Mouse (Mus musculus): Measurements from ENCODE around the gene Usp12.

The Usp12 gene

DNA sequence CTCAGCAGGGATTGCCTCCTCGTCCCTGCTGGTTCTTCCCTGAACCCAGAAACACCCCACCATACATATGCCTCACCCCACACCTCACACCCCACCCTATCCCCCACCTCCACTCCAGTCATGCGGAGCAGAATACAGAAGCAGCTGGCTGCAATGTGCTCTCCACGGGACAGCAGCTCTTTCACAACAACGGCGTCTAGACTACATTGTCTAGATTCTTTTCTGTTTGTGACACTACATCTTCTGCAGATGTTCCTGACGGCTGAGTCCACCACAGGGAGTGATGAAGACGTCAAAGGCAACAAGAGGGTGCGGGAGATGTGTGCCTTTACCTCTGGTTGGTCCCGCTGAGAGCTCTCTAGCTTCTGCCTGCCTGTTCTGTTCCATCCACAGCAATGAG lies 3.2 kb upstream of the Usp12 start:
- DNase-seq (ENCODE audit: low spot score in 2 of 2): no peak

DNA sequence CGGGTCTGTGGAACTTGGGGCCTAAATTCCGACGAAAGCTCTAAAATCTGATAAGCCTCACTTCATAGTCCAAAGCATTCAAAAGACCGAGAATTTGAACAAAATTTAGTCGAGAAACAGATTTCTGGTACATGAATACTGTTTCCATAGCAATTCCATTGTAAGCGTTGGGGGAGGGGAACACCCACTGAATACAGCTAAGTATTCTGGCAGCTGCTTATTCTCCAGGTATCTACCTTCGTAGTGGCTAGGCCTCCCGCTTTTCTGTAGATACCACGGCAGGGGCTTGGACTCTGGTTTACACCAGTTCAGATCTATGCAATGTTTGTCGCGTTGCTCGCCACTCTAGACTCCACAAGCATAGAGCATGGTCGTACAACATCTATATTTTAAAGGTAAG lies 922 bp upstream of the Usp12 start:
- peak in 1 of 2 experiments; percentile 48 for DNase-seq (ENCODE audit: low spot score in 2 of 2)

DNA sequence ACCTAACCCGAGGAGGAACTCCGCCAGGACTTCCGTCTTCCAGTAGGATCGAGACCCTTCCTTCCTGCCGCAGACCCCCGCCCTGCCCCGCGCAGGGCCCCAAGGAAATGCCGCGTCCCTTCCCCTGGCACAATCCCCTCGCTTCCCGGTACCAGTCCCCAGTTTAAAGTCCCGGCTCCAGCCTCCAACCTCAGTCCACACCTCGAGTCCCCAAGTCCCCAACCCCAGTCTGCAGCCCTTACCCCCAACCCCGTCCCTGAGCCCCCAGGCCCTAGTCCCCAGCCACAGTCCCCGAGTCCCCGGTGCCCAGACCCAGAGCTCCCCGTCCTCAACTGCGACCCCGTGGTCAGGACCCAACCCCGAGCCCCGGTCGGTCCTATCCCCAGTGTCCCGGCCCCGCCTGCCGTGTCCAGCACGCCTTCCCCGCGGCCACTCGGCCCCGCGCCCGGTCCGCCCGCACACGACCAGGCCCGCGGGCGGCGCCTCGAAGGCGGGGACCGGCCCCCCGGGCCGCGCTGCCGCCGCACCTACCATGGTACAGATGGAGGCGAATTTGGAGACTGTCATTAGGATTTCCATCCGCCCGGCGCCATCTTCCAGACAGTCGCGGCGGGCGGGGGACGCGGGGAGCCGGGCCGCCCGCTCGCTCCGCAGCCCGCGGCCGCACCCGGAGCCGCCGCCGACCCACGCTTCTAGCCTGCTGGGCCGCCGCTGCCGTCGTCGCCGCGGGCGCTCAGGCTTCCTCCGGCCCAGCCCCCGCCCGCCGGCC lies 538 bp downstream of the Usp12 start:
- DNase-seq (ENCODE audit: low spot score in 2 of 2): no peak

DNA sequence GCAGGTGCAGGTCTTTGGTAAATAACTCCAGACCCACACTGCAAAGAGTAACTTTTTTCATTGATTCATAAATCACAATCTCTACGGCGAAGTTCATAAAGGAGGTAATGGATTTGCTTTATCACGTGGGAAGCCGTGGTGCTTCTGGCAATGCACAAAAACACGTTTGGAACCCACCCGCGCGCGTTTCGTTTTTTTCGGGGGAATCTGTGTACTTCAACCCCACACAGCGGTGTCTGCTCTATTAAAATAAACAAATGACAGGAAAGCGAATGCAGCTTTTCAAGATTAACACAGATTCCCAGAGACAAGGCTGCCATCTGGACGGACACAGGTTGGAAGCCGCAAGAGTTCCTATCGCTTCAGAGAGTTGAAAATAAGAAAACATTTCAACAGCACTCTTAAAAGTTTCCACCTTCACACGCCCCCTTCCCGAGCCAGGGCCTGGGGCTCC lies 1.1 kb downstream of the Usp12 start:
- DNase-seq (ENCODE audit: low spot score in 2 of 2): peak in 1 of 2 experiments; percentile 40

DNA sequence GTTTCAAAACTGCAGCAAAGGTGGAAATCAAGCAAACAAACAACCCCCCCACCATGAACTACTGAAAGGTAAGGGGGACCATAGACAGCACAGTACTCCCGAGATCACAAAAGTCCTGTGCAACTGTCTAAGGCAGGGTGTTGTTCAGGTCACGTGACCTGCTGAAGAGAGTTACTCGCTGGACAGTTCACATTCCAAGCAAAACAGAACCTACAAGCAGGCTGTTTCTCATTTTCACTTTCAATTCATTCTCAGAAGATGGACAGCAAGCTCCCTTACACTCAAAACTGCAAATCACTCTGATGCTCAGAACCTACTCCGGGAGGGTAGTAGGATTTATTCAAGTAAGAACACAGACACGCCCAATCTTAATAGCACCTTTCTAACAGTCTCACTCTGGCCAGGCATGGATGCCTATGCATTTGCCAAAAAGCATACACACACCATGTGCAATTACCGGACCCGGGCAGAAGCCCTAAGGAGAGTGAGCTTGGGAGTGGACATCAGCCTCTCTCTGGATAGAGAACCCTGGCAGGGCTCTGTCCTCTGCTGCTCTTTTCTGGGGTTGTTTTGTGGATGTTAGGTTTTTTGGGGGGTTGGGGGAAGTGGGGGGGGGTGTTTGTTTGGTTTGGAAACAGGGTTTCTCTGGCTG lies 2.5 kb downstream of the Usp12 start:
- no peak for DNase-seq (ENCODE audit: low spot score in 2 of 2)

DNA sequence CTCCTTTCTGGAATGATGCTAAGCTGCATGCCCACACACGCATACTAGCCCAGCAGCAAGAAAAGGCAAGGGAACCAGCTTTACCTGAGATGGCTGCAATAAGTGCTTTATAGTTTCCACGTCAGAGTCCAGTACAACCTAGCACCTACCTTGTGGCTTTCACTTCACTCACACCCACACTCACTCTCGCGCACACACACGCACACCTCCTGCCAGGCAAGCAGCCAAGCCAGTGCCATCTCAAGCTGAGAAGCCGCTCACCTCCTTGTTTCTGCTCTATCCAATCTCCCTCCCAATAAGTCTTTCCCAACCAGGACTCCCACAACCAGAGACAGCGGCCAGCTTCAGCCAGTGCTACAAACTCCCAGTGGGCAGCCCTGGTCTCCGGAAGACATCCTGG lies 3.9 kb downstream of the Usp12 start:
- peak; percentile 37 to 43 for DNase-seq (ENCODE audit: low spot score in 2 of 2)

DNA sequence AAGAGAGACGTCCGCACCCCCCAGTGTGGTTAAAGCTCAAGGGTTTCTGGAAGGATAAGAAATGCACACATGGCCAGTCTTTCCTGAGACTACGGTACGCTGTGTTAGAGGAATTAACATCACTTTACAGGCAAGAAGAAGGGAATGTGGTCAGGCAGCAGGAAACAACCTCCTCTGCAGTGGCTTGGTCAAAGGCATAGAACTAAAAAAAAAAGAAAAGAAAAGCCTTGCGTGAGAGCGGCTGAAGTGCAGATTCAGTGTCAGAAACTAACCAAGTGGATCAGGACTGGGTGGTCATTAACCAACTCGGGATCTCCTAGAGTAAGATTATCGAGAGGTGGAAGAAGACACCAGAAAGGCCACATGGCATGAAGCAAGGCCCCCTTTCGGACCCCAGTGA lies 5.4 kb downstream of the Usp12 start:
- no peak for DNase-seq (ENCODE audit: low spot score in 2 of 2)

DNA sequence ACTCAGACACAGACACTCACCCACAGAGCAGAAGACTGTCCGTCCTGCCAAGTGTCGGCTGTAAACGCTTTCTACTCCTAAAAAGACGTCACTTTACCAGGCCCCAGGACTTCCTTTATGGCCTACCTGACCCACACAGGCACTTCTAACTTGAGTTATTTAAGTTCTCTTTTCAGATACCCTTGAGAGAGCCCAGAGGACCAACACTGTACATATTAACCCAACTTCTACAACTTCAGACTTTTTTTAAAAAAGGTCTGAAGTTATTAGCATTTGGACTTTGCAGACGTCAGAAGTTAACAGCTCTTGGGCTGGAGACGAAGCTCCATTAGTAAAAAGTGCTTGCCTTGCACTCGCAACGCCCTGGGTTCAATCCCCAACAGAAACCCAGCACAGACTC lies 8.7 kb downstream of the Usp12 start:
- DNase-seq (ENCODE audit: low spot score in 2 of 2): no peak

DNA sequence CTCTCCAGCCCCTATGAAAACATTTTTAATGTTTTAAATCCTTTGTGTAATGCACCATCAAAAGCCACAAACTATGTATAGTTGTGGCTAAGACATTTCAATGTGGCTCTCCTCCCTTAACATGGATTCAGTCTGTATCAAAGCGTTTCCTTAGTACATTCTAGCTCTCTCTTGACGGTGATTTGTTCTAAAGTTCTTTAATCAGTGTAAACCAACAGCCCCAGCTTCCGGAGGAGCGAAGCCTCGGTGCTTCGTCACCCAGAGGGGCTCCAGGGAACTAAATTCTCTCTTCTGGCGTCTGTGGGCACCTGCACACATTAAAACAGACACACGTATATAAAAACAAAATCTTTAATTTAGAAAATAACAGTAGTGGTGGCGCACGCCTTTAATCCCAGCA lies 10.9 kb downstream of the Usp12 start:
- no peak for DNase-seq (ENCODE audit: low spot score in 2 of 2)

DNA sequence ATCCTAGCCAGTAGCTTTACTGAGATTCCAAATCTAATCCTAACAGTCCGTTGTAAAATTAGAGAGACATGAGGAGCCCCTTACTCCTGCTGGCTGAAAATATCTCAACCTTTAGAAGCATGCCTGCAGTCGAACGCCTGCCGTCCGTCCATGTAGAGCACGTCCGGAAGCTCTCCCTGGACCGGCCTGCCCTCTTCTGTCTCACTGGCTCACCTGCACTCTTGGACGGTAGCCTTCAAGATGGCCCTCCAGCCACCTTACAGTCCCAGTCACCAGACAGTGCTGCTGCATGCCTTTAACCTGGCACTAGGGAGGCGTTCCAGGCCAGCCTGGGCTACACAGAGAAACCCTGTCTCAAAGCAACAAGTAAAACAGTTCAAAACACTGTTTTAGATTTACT lies 11.5 kb downstream of the Usp12 start:
- no peak for DNase-seq (ENCODE audit: low spot score in 2 of 2)

DNA sequence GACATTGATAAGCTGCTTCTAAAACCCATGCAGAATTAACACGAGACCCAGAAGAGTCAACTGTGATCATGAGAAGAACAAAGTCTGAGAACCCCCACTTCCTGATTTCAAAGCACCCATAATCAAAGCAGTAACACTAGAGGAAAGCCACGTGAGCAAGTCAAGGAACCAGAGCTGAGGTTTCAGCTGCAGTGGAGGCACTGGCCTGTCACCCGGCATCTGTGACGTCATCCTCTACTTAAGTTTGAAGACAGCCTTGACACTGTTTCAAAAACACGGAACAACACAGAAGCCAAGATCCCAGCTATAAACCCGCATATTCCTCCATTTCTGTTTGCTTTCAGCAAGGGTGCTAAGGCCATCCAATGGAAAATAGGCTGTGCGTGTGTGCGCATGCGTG lies 13.1 kb downstream of the Usp12 start:
- DNase-seq (ENCODE audit: low spot score in 2 of 2): no peak

DNA sequence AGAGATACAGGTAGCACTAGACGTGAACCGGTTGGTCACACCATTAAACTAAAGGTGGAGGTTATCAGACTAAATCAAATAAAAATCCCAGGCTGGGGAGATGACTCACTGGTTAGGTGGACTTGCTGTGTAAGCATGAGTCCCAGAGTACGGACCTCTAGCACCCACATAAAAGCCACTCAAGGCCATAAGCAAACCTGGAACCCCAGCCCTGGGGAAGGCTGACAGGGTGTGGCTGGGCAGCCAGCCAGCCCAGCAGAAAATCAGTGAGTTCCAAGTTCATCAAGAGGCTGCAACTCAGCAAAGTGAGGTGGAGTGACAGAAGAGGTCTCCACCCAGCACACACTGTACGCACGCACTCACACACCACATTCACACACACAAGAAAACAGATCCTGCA lies 14.9 kb downstream of the Usp12 start:
- no peak for DNase-seq (ENCODE audit: low spot score in 2 of 2)

DNA sequence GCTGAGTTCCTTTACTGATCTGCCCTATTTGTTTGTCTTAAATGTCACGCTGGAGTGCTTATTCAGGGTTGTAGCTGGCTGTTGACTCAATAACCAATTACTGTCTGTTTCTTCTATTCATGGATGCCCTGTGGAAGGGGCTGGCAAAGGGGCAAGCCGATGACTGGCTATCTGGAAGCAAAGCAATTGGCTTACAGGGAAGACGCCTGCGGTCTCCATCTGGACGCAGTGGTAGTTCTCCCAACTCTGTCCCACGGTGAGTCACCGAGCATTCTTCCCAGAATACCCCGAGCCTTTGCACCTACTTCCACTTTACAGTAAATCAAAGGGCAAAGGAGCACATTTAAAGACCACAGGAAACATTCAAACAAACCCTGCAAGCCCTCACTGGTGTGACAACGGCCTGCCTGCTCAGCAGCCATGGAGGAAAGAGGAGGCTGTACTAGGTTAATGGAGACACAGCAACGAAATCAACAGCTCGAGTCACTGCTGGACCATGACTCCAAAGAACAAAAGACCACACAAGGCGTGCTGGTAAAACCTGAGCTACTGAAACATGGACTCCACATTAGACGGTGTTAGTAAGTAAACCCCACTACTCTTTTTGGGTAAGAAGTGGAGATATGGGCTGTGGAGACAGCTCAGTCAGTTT lies 17.7 kb downstream of the Usp12 start:
- peak; percentile 20 to 37 for DNase-seq (ENCODE audit: low spot score in 2 of 2)

DNA sequence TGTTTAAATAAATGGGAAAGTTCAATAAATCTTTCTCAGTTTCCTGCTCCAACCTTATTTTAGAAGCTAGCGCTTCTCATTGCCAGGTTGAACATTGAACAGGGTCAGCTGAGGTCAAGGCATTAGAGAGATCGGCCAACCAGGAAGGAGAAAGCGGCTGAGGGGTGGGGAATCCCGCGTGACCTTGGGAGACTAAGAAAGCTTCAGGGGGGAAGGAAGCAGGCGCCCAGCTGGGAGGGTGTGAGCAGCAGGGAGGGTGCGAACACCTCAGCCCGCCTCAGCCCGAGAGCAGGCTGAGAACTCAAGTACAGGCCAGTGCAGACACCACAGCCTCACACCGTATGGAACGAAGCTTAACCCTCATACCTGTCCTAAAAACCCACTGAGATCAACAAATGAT lies 22.8 kb downstream of the Usp12 start:
- no peak for DNase-seq (ENCODE audit: low spot score in 2 of 2)

DNA sequence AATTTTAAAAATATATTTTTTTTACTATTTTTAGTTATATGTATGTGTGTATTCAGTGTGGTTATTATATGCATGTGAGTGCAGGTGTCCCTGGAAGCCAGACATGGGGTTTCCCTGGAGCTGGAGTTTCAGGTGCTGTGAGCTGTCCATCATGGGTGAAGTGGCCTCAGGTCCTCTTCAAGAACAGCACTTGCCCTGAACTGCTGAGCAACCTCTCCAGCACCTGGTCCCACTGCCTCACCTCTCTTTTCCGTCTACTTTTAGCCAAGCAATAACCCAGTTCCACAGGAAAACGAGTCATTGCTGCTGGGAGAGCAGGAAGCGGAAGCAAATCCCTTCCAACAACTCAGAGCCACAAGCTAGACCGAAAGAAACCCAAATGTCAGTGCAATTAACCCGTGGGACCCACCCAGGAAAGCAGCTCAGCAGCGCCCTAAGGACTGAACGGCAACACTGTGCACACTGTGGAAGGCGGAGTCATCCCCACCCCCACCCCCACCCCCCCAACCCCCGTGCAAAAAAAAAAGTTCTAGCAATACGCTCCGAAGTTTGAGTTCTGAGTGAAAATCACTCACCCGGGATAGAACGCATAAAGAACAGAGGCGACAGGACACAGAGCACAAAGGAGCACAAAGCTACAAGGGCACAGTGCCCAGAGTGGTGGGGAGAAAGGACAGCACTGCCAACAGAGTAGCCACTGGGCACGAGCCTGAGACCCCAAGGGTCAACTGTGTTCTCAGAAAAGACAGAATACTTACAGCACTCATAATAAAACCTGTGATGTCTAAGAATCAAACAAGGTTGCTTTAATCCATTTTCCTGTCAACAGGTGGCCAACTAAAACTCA lies 24.6 kb downstream of the Usp12 start:
- no peak for DNase-seq (ENCODE audit: low spot score in 2 of 2)

DNA sequence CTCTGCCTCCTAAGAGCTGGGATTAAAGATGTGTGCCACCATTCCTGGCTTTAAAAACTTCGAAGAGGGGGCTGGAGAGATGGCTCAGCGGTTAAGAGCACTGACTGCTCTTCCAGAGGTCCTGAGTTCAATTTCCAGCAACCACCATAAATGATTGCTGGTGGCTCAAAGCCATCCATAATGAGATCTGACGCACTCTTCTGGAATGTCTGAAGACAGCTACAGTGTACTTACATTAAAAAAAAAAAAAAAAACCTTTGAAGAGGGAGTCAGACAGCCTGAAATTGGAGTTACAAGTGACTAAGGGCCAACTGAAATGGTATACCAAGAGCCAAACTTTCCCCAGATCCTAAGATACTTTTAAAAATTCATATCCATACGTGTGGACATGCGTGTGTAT lies 29.0 kb downstream of the Usp12 start:
- DNase-seq (ENCODE audit: low spot score in 2 of 2): no peak

DNA sequence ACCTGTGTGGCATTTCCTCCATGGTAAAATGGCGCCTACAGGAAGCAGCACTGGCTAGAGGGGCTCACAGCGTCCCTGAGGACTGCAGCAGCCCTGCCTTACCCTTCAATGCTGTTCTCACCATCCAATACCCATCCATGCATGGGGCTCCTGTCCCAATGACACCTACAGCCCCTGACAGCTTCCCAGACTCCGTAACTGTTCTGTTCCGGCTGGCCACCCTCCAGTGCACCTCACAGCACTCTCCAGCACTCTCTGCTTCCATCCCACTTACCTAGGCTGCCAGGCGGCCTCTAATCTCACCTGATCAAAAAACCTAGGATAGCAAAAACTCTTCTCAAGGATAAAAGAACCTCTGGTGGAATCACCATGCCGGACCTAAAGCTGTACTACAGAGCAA lies 35.6 kb downstream of the Usp12 start:
- no peak for DNase-seq (ENCODE audit: low spot score in 2 of 2)

DNA sequence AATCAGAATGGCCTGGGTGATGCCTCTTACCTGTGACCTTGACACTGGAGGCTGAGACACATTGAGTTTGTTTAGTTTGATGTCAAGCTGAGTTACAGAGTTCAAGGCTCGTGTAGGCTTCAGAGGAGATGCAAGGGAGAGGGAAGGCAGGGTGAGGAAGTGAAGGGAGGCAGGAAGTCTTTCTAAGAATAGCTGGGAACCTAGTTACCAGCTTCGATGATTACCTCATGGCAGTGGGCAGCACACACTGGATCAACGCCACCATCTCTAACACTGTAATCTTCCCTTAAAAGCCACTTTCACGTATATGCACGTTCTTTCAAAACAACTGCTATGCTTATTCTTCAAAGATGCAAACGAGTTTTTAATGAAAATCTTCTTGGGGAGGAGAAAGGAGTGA lies 36.9 kb downstream of the Usp12 start:
- DNase-seq (ENCODE audit: low spot score in 2 of 2): no peak

DNA sequence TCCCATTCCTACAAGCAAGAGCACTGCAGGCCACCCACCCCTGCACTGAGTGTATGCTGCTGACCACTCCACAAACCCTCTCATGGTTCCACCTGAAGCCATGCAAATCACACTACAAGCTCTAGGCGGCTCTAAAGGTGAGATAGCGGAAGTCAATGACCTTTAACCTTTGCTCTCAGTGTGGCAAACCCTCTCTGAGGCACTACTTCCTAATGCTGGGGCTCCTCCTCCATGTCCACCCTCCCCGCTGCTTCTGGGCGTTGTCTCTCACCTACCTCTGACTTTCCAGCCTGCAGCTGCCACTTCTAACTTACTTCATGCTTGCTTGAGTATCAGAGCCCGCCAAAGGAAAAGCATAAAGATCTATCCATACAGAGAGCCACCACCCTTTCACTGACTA lies 37.5 kb downstream of the Usp12 start:
- DNase-seq (ENCODE audit: low spot score in 2 of 2): no peak

DNA sequence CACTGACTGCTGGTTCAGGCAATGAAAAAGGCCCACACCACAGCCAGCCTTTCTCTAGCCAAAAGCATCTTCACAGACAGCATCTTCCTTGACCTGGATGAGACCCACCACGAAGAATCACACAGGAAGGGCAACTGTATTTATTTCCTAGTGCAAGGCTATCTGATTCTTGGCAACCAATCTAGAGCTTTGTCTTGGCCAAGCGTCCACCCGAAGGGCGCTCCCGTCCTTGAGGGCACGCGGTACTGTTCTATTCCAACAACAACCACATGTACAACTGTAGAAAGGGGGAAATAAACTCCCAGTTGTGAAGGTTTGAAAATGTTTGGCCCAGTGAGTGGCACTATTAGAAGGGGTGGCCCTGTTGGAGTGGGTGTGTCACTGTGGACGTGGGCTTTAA lies 41.6 kb downstream of the Usp12 start:
- DNase-seq (ENCODE audit: low spot score in 2 of 2): no peak

DNA sequence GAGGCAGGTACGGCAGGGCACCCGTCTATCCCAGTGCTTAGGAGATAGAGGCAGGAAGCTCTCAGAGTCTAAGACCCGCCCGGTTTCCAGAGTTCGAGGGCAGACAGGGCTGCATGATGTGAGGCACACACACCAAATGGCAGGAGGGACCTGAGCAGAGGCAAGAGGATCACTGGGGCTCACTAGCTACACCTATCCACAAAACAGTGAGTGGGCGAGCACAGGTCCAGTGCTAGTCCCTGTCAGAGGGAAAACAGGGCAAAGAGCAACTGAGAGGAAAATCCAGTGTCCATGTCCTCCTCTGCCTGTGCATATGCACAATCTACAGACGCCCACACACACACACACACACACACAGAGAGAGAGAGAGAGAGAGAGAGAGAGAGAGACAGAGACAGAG lies 43.8 kb downstream of the Usp12 start:
- DNase-seq (ENCODE audit: low spot score in 2 of 2): no peak

DNA sequence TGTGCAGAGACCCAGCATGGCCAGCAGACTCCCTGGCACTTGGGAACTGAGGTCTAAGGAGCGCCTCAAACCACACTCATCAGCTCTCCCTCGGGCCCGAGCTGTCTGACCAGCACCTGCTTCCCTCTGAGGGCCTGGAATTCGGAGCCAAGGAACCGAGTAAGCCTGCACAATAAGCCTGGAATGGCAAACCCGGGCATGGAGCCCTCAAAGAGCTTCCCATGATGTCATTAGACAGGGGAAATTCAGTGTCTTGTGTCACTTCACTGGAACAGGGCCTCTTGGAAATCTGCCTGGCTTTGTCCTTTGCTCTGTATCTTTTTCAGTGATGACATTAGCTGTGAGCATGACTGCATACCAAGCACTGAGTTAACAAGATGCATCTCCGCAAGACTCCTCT lies 44.5 kb downstream of the Usp12 start:
- no peak for DNase-seq (ENCODE audit: low spot score in 2 of 2)
